Mouse (Mus musculus): ENCODE measurements around the gene Polr3gl.

DNA sequence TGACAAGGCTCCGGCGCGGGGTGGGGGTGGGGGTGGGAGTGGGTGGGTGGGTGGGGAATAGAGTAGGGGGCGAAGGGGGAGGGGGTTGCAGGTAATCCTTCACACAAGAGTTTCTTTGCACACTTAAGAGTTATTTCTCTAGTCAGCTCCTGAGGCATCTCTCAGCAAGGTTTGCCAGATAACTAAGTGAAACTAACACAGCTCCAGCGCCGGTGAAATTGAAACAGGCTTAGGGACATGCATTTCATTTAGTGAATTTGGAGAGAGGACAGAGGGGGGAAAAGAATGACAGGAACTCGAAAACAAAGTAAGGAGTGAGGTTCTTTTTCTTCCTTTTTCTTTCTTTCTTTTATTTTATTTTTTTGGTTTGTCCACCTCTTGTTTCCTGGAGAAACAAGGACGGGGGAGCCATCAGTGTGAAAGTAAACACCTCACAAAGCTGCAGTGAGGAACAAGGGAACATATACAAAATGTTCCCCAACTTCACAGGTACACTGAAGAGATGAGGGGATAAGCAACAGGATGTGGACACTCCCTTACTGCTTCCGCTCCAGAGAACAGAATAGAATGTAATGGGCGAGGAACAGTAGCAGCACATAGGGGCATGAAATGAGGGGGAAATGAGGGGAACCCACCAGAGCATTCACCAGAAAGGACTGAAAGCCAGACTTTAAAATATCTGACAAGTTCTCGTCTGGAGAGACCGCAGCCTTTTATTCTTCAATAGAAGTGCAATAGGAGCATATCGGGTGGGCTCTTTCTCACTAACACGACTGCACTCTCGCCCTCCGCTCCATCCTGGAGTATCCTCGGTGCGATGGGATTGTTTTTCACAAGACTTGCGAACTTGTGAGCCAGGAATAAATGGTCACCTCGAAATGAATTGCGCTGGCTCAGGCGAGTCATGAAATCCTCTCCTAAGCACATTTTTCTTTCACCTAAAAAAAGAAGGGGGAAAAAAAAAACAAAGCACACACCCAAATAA, 37.0 kb downstream of the Polr3gl start:
- TF ChIP-seq ZNF384 (IDR thresholded peaks at IDR 0.05; ENCODE audit: low read depth, low read length) (no peak), CHD2 (IDR thresholded peaks at IDR 0.05; ENCODE audit: low read depth, low read length) (no peak), ZC3H11A (IDR thresholded peaks at IDR 0.05; ENCODE audit: borderline replicate concordance, low read depth, low read length) (no peak)

Measured in ES-E14 (cell line).